Mouse (Mus musculus) heart, adult 8-10 months (tissue): ENCODE measurements at regions not wholly inside any gene's neighbourhood (a gene's known extent, or its start where the extent isn't known, plus 50 kb on each side); places are given as distances from the start of the nearest gene placed in this dataset. TPM values are rescaled to one million over a fixed set of nuclear protein-coding genes. Genes with fewer than 3 reads are reported as not detected.
"Not testable (repeated sequence)": the region's sequence is repeated elsewhere in the genome, so short reads cannot be mapped to it uniquely, and the experiment has no call there.

Source experiments
- DNase-seq: peaks from one replicate; pipeline ENCODE4 v3.0.0; 2022; ENCODE audit warnings: low spot score
- microRNA-seq: library from miRNA; unstranded; fragments of <30 nt; microRNA quantifications from one replicate; pipeline ENCODE4 v1.2.0, GENCODE M21; 2022

- DNase-seq: no peak
Measured at GRCm38 (mm10) chr19:18033599-18033998, 196.2 kb upstream of the Pcsk5 start.

GRCm38 (mm10) chr19:18025877-18026276 lies 188.4 kb upstream of the Pcsk5 start:
- DNase-seq: no peak

GRCm38 (mm10) chr19:18020351-18020750 lies 182.9 kb upstream of the Pcsk5 start:
- no peak for DNase-seq

- peak; percentile 21 for DNase-seq
Measured at GRCm38 (mm10) chr19:18015371-18015770, 177.9 kb upstream of the Pcsk5 start.

GRCm38 (mm10) chr19:18012029-18012428 lies 174.6 kb upstream of the Pcsk5 start:
- no peak for DNase-seq

GRCm38 (mm10) chr19:17997561-17997960 lies 160.1 kb upstream of the Pcsk5 start:
- no peak for DNase-seq

GRCm38 (mm10) chr19:17983416-17983815 lies 146.0 kb upstream of the Pcsk5 start:
- no peak for DNase-seq

- DNase-seq: no peak
Measured at GRCm38 (mm10) chr19:17965566-17965965, 128.1 kb upstream of the Pcsk5 start.

GRCm38 (mm10) chr19:17958440-17958839 lies 121.0 kb upstream of the Pcsk5 start:
- DNase-seq: no peak

- no peak for DNase-seq
Measured at GRCm38 (mm10) chr19:17932665-17933064, 95.2 kb upstream of the Pcsk5 start.

- DNase-seq: not testable (repeated sequence)
Measured at GRCm38 (mm10) chr19:17927121-17927520, 89.7 kb upstream of the Pcsk5 start.

GRCm38 (mm10) chr19:17907579-17907978 lies 70.1 kb upstream of the Pcsk5 start:
- no peak for DNase-seq

GRCm38 (mm10) chr19:17904120-17904519 lies 66.7 kb upstream of the Pcsk5 start:
- DNase-seq: no peak

GRCm38 (mm10) chr19:17892615-17893014 lies 55.2 kb upstream of the Pcsk5 start:
- DNase-seq: no peak

Small RNAs in the stretch of these regions (microRNA-seq; reads per million reads assigned to microRNA genes)
- not detected for gene Gm23061
